9 mouse cellular contexts compared by ENCODE assay signal in genomic region chr9:48586332-48586731, GRCm38 (mm10). TPM values are rescaled to one million over a fixed set of nuclear protein-coding genes. Genes with fewer than 3 reads are reported as not detected.
DNase-seq lines count a peak whose midpoint lies in the region; ATAC-seq lines count a peak whose summit lies in the region.
"Had no signal": no experiment of that assay in that cellular context is flagged by ENCODE, and none has a peak within 500 bp of the region (broad histone marks: within the 10 kb centered on the region; RNA-seq: fewer than 3 reads in every experiment).

No protein-coding gene starts in this region.

- H3K27me3 ChIP-seq in hindbrain, embryonic 11.5 days (ENCODE audit: control insufficient read depth, insufficient read depth, low read length) = no peaks in the 10 kb centered on the region
- H3K27me3 ChIP-seq in hindbrain, embryonic 12.5 days = no peaks in the 10 kb centered on the region
- H3K27me3 ChIP-seq: neural tube, embryonic 13.5 days had no signal

- DNase-seq in hindbrain, embryonic 11.5 days (ENCODE audit: low spot score) = peak; percentile 85
- DNase-seq in MN1 (ENCODE audit: low spot score) = peak; percentile 60
- peak; percentile 80 to 83 for DNase-seq in cerebellum, postnatal 10 days
- peak; percentile 66 to 76 for DNase-seq in heart, postnatal 14 days
- peak; percentile 77 to 81 for DNase-seq in left cerebral cortex, postnatal 14 days (ENCODE audit: low spot score in 2 of 2)
- DNase-seq in ovary, adult 18-20 months (ENCODE audit: low spot score) = peak; percentile 12
- DNase-seq in thymus, postnatal 0 days (ENCODE audit: low spot score) = peak; percentile 66

- H3K4me3 ChIP-seq in hindbrain, embryonic 11.5 days (ENCODE audit: low read depth, low read length) = no peak overlapping the region
- H3K4me3 ChIP-seq in hindbrain, embryonic 12.5 days = no peak overlapping the region
- H3K4me3 ChIP-seq: neural tube, embryonic 13.5 days had no signal

- intact Hi-C loops in heart, postnatal 14 days (cut with DNase I) = loop anchor here (2.0 kb wide), 2 partner anchors 32 to 120 kb away; no protein-coding TSS in a partner anchor
- intact Hi-C loops in left cerebral cortex, postnatal 14 days (cut with DNase I) = loop anchor here (10.0 kb wide), 1 partner anchor 322 kb away; no protein-coding TSS in a partner anchor

- H3K4me1 ChIP-seq in hindbrain, embryonic 11.5 days (replicated peaks; ENCODE audit: control insufficient read depth, insufficient read depth, low read length) = no peaks in the 10 kb centered on the region
- H3K4me1 ChIP-seq in hindbrain, embryonic 12.5 days = no peaks in the 10 kb centered on the region
- H3K4me1 ChIP-seq: neural tube, embryonic 13.5 days had no signal

- no peaks in the 10 kb centered on the region for H3K9me3 ChIP-seq in hindbrain, embryonic 11.5 days (ENCODE audit: control insufficient read depth, low read length)
- H3K9me3 ChIP-seq in hindbrain, embryonic 12.5 days (replicated peaks) = no peaks in the 10 kb centered on the region
- H3K9me3 ChIP-seq: neural tube, embryonic 13.5 days had no signal

- H3K4me2 ChIP-seq in hindbrain, embryonic 11.5 days (replicated peaks; ENCODE audit: low read depth, low read length) = no peak overlapping the region
- H3K4me2 ChIP-seq in hindbrain, embryonic 12.5 days (replicated peaks) = no peak overlapping the region
- H3K4me2 ChIP-seq: neural tube, embryonic 13.5 days had no signal

- H3K9ac ChIP-seq in hindbrain, embryonic 11.5 days (ENCODE audit: low read depth, low read length) = no peak overlapping the region
- no peak overlapping the region for H3K9ac ChIP-seq in hindbrain, embryonic 12.5 days
- H3K9ac ChIP-seq: neural tube, embryonic 13.5 days had no signal

- H3K27ac ChIP-seq in hindbrain, embryonic 11.5 days (ENCODE audit: low read depth, low read length) = no peak overlapping the region
- H3K27ac ChIP-seq in hindbrain, embryonic 12.5 days = no peak overlapping the region
- H3K27ac ChIP-seq: neural tube, embryonic 13.5 days had no signal

- 8% methylated on average over 4 of the region's 4 CpGs for WGBS in hindbrain, embryonic 11.5 days
- WGBS in hindbrain, embryonic 12.5 days = 8% methylated on average over 4 of the region's 4 CpGs

- H3K36me3 ChIP-seq in hindbrain, embryonic 11.5 days (ENCODE audit: control insufficient read depth, insufficient read depth, low read length) = no peaks in the 10 kb centered on the region
- H3K36me3 ChIP-seq in hindbrain, embryonic 12.5 days = no peaks in the 10 kb centered on the region
- H3K36me3 ChIP-seq: neural tube, embryonic 13.5 days had no signal

- no peak for ATAC-seq in hindbrain, embryonic 11.5 days (ENCODE audit: low FRiP score)
- no peak for ATAC-seq in hindbrain, embryonic 12.5 days (ENCODE audit: low FRiP score)

RNA-seq across cellular contexts. Expression of gene Nnmt, which starts 18.6 kb away (rescaled TPM):
- 0.81 and 1.2 TPM in 2 replicates for polyA plus RNA-seq in hindbrain, embryonic 11.5 days (2014; fragmentation: Nextera tagmentation; extraction: Ambion mirVana)
- 0.98 and 1.2 TPM in 2 replicates for polyA plus RNA-seq in hindbrain, embryonic 12.5 days (2016; fragmentation: Nextera tagmentation; extraction: Ambion mirVana)
- total RNA-seq in heart, postnatal 14 days (2021) = 10 to 100 TPM in 1 of 2 experiments, 1 to 10 TPM in 1; 9.0 to 10.9 TPM
- 1 to 10 TPM; 2.0 to 2.4 TPM for total RNA-seq in left cerebral cortex, postnatal 14 days (2021)
- 1.7 and 2.2 TPM in 2 replicates for polyA plus RNA-seq in thymus, postnatal 0 days (2015; fragmentation: Nextera tagmentation; extraction: Ambion mirVana)

Comparison
In these comparisons a context has a peak if more than half of its experiments do, and no peak if none do; other contexts are left out.
1. DNase-seq: peak in every context shown above with its lines; median percentile 85 in hindbrain, embryonic 11.5 days; 82 in cerebellum, postnatal 10 days; 79 in left cerebral cortex, postnatal 14 days; 71 in heart, postnatal 14 days; 66 in thymus, postnatal 0 days; 60 in MN1; 12 in ovary, adult 18-20 months.